Mouse (Mus musculus) left cerebral cortex, postnatal 10 days (tissue): ENCODE measurements at regions not wholly inside any gene's neighbourhood (a gene's known extent, or its start where the extent isn't known, plus 50 kb on each side); places are given as distances from the start of the nearest gene placed in this dataset.

ENCODE experiments used
- DNase-seq, 2 experiments: peaks; one replicate each; pipeline ENCODE4 v3.0.0; 2021 to 2022; ENCODE audit warnings: low spot score in 2 of 2, mixed read lengths in 1 of 2; ENCODE audit errors: extremely low spot score in 1 of 2
- intact Hi-C: fragments of 180-260 bp; cut with DNase I; formaldehyde crosslinking; loops from one replicate; pipeline ENCODE4 v1.15.1; 2025

- intact Hi-C loops = no loop called here
- DNase-seq = peak in 1 of 2 experiments; percentile 2
Measured at GRCm38 (mm10) chr14:113012320-113013244, 301.8 kb upstream of the Tpm3-rs7 start.

GRCm38 (mm10) chr14:113026194-113026593 is 288.2 kb upstream of the Tpm3-rs7 start:
- intact Hi-C loops = no loop called here
- DNase-seq = no peak
